Mouse (Mus musculus) intestine, postnatal 0 days (tissue): ENCODE measurements at regions not wholly inside any gene's neighbourhood (a gene's known extent, or its start where the extent isn't known, plus 50 kb on each side); places are given as distances from the start of the nearest gene placed in this dataset.

Source experiments
- ATAC-seq: fragments of 200-750 bp; cut with Nextera tagmentation; 2 replicates; pipeline ENCODE4 v1.8.0; 2017; ENCODE audit warnings: mild to moderate bottlenecking, moderate TSS enrichment, moderate library complexity
- H3K27ac ChIP-seq: fragments of 300-500 bp; sonication (generic); 2 replicates; pipeline ENCODE4 v1.5.1; 2014; ENCODE audit warnings: mild to moderate bottlenecking, low read depth, low read length, moderate library complexity
- H3K27me3 ChIP-seq: fragments of 300-500 bp; sonication (generic); replicated peaks from 2 replicates; pipeline ENCODE4 v1.6.1; 2014; ENCODE audit warnings: low read length, mixed read lengths; ENCODE audit not compliant: control insufficient read depth, insufficient read depth
- H3K36me3 ChIP-seq: fragments of 300-500 bp; sonication (generic); 2 replicates; pipeline ENCODE4 v1.6.1; 2014; ENCODE audit warnings: mild to moderate bottlenecking, moderate library complexity; ENCODE audit not compliant: control insufficient read depth, insufficient read depth
- H3K4me1 ChIP-seq: fragments of 300-500 bp; sonication (generic); replicated peaks from 2 replicates; pipeline ENCODE4 v1.6.1; 2014; ENCODE audit warnings: antibody characterized with exemption, low read length, mixed read lengths; ENCODE audit not compliant: control insufficient read depth, insufficient read depth
- H3K4me2 ChIP-seq: fragments of 300-500 bp; sonication (generic); replicated peaks from 2 replicates; pipeline ENCODE4 v1.6.1; 2014; ENCODE audit warnings: low read depth, mild to moderate bottlenecking, moderate library complexity
- H3K4me3 ChIP-seq: fragments of 300-500 bp; sonication (generic); 2 replicates; pipeline ENCODE4 v1.5.1; 2014; ENCODE audit warnings: low read depth, low read length
- H3K9ac ChIP-seq: fragments of 300-500 bp; sonication (generic); 2 replicates; pipeline ENCODE4 v1.6.1; 2014; ENCODE audit warnings: mild to moderate bottlenecking, low read depth, low read length
- H3K9me3 ChIP-seq: fragments of 300-500 bp; sonication (generic); 2 replicates; pipeline ENCODE4 v1.6.1; 2016; ENCODE audit warnings: mixed run types; ENCODE audit not compliant: control insufficient read depth
- CTCF ChIP-seq: sonication (generic); IDR thresholded peaks from 2 replicates; pipeline ENCODE4 v1.5.1; 2016; ENCODE audit warnings: low read depth, mild to moderate bottlenecking, control low read depth, antibody characterized with exemption, moderate library complexity
- WGBS: fragments of 180-500 bp; shearing (Covaris S2); extraction: QIAGEN DNeasy Blood & Tissue Kit; methylation state at CpG from one replicate; pipeline ENCODE4 v1.1.7; 2014; 5-methylcytosine and 5-hydroxymethylcytosine counted together

GRCm38 (mm10) chr13:47942368-47942787, 318.6 kb upstream of the Id4 start:
- no peak for ATAC-seq
- Histone ChIP-seq H3K9me3 (no peaks in the 10 kb centered on the region), H3K4me2 (no peak overlapping the region; the same call in 1 of the 2 replicates), H3K27me3 (no peaks in the 10 kb centered on the region), H3K4me1 (no peaks in the 10 kb centered on the region), H3K27ac (no peak overlapping the region), H3K9ac (no peak overlapping the region), H3K36me3 (no peaks in the 10 kb centered on the region), H3K4me3 (no peak overlapping the region)
- TF ChIP-seq CTCF = no peak
- 18% methylated on average over 8 of the region's 8 CpGs for whole genome bisulfite sequencing

DNA sequence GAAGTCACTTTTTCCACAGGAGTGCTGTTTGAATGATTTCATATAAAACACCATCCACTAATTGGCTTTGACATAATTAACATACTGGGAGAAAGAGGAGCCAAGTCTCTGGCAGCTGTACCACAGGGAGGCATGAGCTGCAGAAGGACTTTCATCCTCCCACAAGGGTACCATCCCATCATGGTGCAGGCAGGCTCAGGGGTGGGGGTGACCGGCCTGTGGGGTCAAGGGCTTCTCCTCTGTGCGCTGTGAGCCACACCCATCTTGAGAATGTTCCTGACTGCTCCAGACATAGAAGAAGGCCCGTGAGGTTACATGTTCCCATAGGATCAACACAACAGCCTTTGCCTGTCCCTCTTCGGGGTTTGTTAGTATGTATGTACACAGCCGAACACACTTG, 317.4 kb upstream of the Id4 start:
- H3K9me3 ChIP-seq = no peaks in the 10 kb centered on the region
- H3K27ac ChIP-seq = no peak overlapping the region
- no peak overlapping the region for H3K9ac ChIP-seq
- no peak for TF ChIP-seq CTCF
- no peaks in the 10 kb centered on the region for H3K36me3 ChIP-seq
- no peak overlapping the region for H3K4me2 ChIP-seq
- WGBS = 80% methylated on average over 5 of the region's 5 CpGs
- no peaks in the 10 kb centered on the region for H3K4me1 ChIP-seq
- no peak for ATAC-seq
- H3K27me3 ChIP-seq = no peaks in the 10 kb centered on the region
- no peak overlapping the region for H3K4me3 ChIP-seq

GRCm38 (mm10) chr13:47948098-47948865, 312.7 kb upstream of the Id4 start:
- 86% methylated on average over 10 of the region's 10 CpGs for WGBS
- H3K4me1 ChIP-seq = no peaks in the 10 kb centered on the region
- no peak overlapping the region for H3K4me2 ChIP-seq
- H3K27me3 ChIP-seq = no peaks in the 10 kb centered on the region
- H3K36me3 ChIP-seq = no peaks in the 10 kb centered on the region
- ATAC-seq = no peak
- no peak overlapping the region for H3K27ac ChIP-seq
- TF ChIP-seq CTCF = no peak
- H3K9ac ChIP-seq = no peak overlapping the region
- H3K4me3 ChIP-seq = no peak overlapping the region
- no peaks in the 10 kb centered on the region for H3K9me3 ChIP-seq

- Histone ChIP-seq H3K9me3 (no peaks in the 10 kb centered on the region), H3K4me3 (no peak overlapping the region), H3K27me3 (no peaks in the 10 kb centered on the region), H3K36me3 (no peaks in the 10 kb centered on the region), H3K4me1 (no peaks in the 10 kb centered on the region), H3K9ac (no peak overlapping the region), H3K27ac (no peak overlapping the region), H3K4me2 (no peak overlapping the region)
- no peak for TF ChIP-seq CTCF
- no peak for ATAC-seq
- WGBS = 48% methylated on average over 2 of the region's 2 CpGs
Measured at GRCm38 (mm10) chr13:47950456-47950855, 310.6 kb upstream of the Id4 start.

GRCm38 (mm10) chr13:47951043-47951442, 310.0 kb upstream of the Id4 start:
- Histone ChIP-seq H3K4me3 (no peak overlapping the region), H3K4me1 (no peaks in the 10 kb centered on the region), H3K9me3 (no peaks in the 10 kb centered on the region), H3K4me2 (no peak overlapping the region), H3K27me3 (no peaks in the 10 kb centered on the region), H3K9ac (no peak overlapping the region), H3K27ac (no peak overlapping the region), H3K36me3 (no peaks in the 10 kb centered on the region)
- ATAC-seq = no peak
- 79% methylated on average over 10 of the region's 10 CpGs for WGBS
- TF ChIP-seq CTCF = no peak

DNA sequence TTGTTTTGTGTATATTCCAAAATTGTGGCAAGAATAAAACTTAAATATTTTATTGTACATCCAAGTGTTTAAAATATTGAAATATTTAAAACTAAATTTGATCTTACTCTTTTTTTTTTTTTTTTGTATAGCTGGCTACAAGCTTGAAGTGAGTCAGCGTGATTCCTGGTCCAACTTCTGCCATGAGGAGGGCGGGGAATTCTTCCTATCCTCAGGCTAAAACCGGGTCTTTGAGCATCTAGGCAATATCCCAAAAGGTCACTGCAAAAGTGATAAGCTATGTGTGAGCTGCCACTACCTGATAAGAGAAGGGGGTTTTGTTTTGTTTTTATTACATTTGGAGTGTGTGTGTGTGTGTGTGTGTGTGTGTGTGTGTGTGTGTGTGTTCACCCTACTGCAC, 308.1 kb upstream of the Id4 start:
- 58% methylated on average over 3 of the region's 3 CpGs for WGBS
- Histone ChIP-seq H3K27ac (no peak overlapping the region), H3K27me3 (no peaks in the 10 kb centered on the region), H3K4me1 (no peaks in the 10 kb centered on the region), H3K9ac (no peak overlapping the region), H3K4me3 (no peak overlapping the region), H3K9me3 (no peaks in the 10 kb centered on the region), H3K36me3 (no peaks in the 10 kb centered on the region), H3K4me2 (no peak overlapping the region)
- no peak for ATAC-seq
- no peak for TF ChIP-seq CTCF
